Mouse (Mus musculus) MEL (cell line): ENCODE measurements at regions not wholly inside any gene's neighbourhood (a gene's known extent, or its start where the extent isn't known, plus 50 kb on each side); places are given as distances from the start of the nearest gene placed in this dataset.

Experiments used
- DNase-seq: peaks from one replicate; pipeline ENCODE4 v3.0.0; 2011; ENCODE audit warnings: low read depth, low spot score
- H3K27ac ChIP-seq: 2 replicates; pipeline ENCODE4 v1.5.1; 2012; ENCODE audit warnings: low read depth, mild to moderate bottlenecking, control low read depth, low read length, moderate library complexity; ENCODE audit not compliant: control insufficient read depth
- H3K27me3 ChIP-seq, 2 experiments: fragments of 150-350 bp in 1 of 2; sonication (generic) in 1 of 2; 2 replicates each; pipeline ENCODE4 v1.6.1; 2012; ENCODE audit warnings: low read length in 2 of 2, mild to moderate bottlenecking in 2 of 2, improper control_type of control experiment in 1 of 2, moderate library complexity in 1 of 2; ENCODE audit not compliant: insufficient read depth in 2 of 2, control insufficient read depth in 1 of 2
- H3K36me3 ChIP-seq, 2 experiments: 2 replicates each; pipeline ENCODE4 v1.6.1; 2012 to 2014; ENCODE audit warnings: low read length in 2 of 2, improper control_type of control experiment in 1 of 2, inconsistent platforms in 1 of 2, mild to moderate bottlenecking in 1 of 2; ENCODE audit not compliant: insufficient read depth in 2 of 2, control insufficient read depth in 1 of 2
- H3K4me1 ChIP-seq, 2 experiments: fragments of 150-350 bp in 1 of 2; sonication (generic) in 1 of 2; 2 replicates each; pipeline ENCODE4 v1.6.1; 2012; ENCODE audit warnings: low read length in 2 of 2, improper control_type of control experiment in 1 of 2, mild to moderate bottlenecking in 1 of 2; ENCODE audit not compliant: insufficient read depth in 2 of 2, control insufficient read depth in 1 of 2
- H3K4me3 ChIP-seq, 2 experiments: fragments of 150-350 bp in 1 of 2; sonication (generic) in 1 of 2; 2 replicates each; pipeline ENCODE4 v1.5.1; 2012; ENCODE audit warnings: low read depth in 2 of 2, low read length in 2 of 2, mild to moderate bottlenecking in 2 of 2, moderate library complexity in 2 of 2, control low read depth in 1 of 2, improper control_type of control experiment in 1 of 2; ENCODE audit not compliant: control insufficient read depth in 1 of 2, insufficient read depth in 1 of 2
- H3K79me2 ChIP-seq: 2 replicates; pipeline ENCODE4 v1.6.1; 2012; ENCODE audit warnings: mild to moderate bottlenecking, low read length, moderate library complexity; ENCODE audit not compliant: control insufficient read depth, poor library complexity, insufficient read depth
- H3K9ac ChIP-seq: 2 replicates; pipeline ENCODE4 v1.6.1; 2012; ENCODE audit warnings: low read depth, mild to moderate bottlenecking, control low read depth, low read length, moderate library complexity; ENCODE audit not compliant: control insufficient read depth, poor library complexity, severe bottlenecking
- H3K9me3 ChIP-seq: fragments of 150-350 bp; sonication (generic); replicated peaks from 2 replicates; pipeline ENCODE4 v1.6.1; 2012; ENCODE audit warnings: mild to moderate bottlenecking, low read length, improper control_type of control experiment, moderate library complexity; ENCODE audit not compliant: insufficient read depth
- BHLHE40 ChIP-seq: IDR thresholded peaks from 2 replicates; pipeline ENCODE4 v1.6.1; 2012; ENCODE audit warnings: low read depth, mild to moderate bottlenecking, inconsistent platforms, low read length, improper control_type of control experiment, borderline replicate concordance
- CHD1 ChIP-seq: IDR thresholded peaks from 2 replicates; pipeline ENCODE4 v1.6.1; 2012; ENCODE audit warnings: low read depth, mild to moderate bottlenecking, inconsistent platforms, low read length, improper control_type of control experiment
- CTCF ChIP-seq, 3 experiments: IDR thresholded peaks in 2 of 3; conservative IDR thresholded peaks in 1 of 3; 2 replicates each; pipeline ENCODE4 v1.5.1; 2011 to 2012; ENCODE audit warnings: low read length in 3 of 3, low read depth in 2 of 3, mild to moderate bottlenecking in 2 of 3, improper control_type of control experiment in 1 of 3, inconsistent platforms in 1 of 3, mixed read lengths in 1 of 3, moderate library complexity in 1 of 3; ENCODE audit not compliant: control insufficient read depth in 1 of 3, insufficient read depth in 1 of 3, poor library complexity in 1 of 3, severe bottlenecking in 1 of 3
- E2F4 ChIP-seq: IDR thresholded peaks from 2 replicates; pipeline ENCODE4 v1.6.1; 2011; ENCODE audit warnings: low read depth, low read length, improper control_type of control experiment, borderline replicate concordance
- ELF1 ChIP-seq: IDR thresholded peaks from 2 replicates; pipeline ENCODE4 v1.6.1; 2014; ENCODE audit warnings: low read depth, mild to moderate bottlenecking, inconsistent platforms, low read length, improper control_type of control experiment, moderate library complexity
- EP300 ChIP-seq, 2 experiments: IDR thresholded peaks; 2 replicates each; pipeline ENCODE4 v1.6.1; 2011; ENCODE audit warnings: improper control_type of control experiment in 2 of 2, low read length in 2 of 2, low read depth in 1 of 2, mild to moderate bottlenecking in 1 of 2
- ETS1 ChIP-seq: IDR thresholded peaks from 2 replicates; pipeline ENCODE4 v1.6.1; 2012; ENCODE audit warnings: low read depth, mild to moderate bottlenecking, inconsistent platforms, low read length, improper control_type of control experiment, moderate library complexity
- GABPA ChIP-seq: IDR thresholded peaks from 2 replicates; pipeline ENCODE4 v1.6.1; 2012; ENCODE audit warnings: low read depth, mild to moderate bottlenecking, inconsistent platforms, low read length, improper control_type of control experiment, moderate library complexity
- GATA1 ChIP-seq: IDR thresholded peaks from 2 replicates; pipeline ENCODE4 v1.6.1; 2011; ENCODE audit warnings: low read depth, low read length, improper control_type of control experiment
- HCFC1 ChIP-seq: IDR thresholded peaks from 2 replicates; pipeline ENCODE4 v1.6.1; 2012; ENCODE audit warnings: low read depth, mild to moderate bottlenecking, inconsistent platforms, low read length, improper control_type of control experiment, moderate library complexity
- KAT2A ChIP-seq: conservative IDR thresholded peaks from 2 replicates; pipeline ENCODE4 v1.6.1; 2012; ENCODE audit warnings: low read depth, low read length, improper control_type of control experiment, inconsistent platforms
- MAFK ChIP-seq: IDR thresholded peaks from 2 replicates; pipeline ENCODE4 v1.6.1; 2011; ENCODE audit warnings: low read depth, mild to moderate bottlenecking, low read length, improper control_type of control experiment, borderline replicate concordance
- MAX ChIP-seq: IDR thresholded peaks from 2 replicates; pipeline ENCODE4 v1.6.1; 2011; ENCODE audit warnings: low read length, improper control_type of control experiment
- MAZ ChIP-seq: IDR thresholded peaks from 2 replicates; pipeline ENCODE4 v1.6.1; 2012; ENCODE audit warnings: low read depth, mild to moderate bottlenecking, inconsistent platforms, low read length, improper control_type of control experiment
- MEF2A ChIP-seq: IDR thresholded peaks from 2 replicates; pipeline ENCODE4 v1.6.1; 2014; ENCODE audit warnings: low read depth, mild to moderate bottlenecking, inconsistent platforms, low read length, improper control_type of control experiment; ENCODE audit not compliant: poor library complexity, insufficient replicate concordance, severe bottlenecking; ENCODE audit errors: extremely low read depth
- MYC ChIP-seq: IDR thresholded peaks from 2 replicates; pipeline ENCODE4 v1.6.1; 2011; ENCODE audit warnings: low read depth, mild to moderate bottlenecking, low read length, improper control_type of control experiment, moderate library complexity
- NELFE ChIP-seq: IDR thresholded peaks from 2 replicates; pipeline ENCODE4 v1.6.1; 2011; ENCODE audit warnings: low read depth, low read length, improper control_type of control experiment
- POLR2A ChIP-seq, 2 experiments: IDR thresholded peaks; 2 replicates each; pipeline ENCODE4 v1.6.1; 2011 to 2012; ENCODE audit warnings: low read length in 2 of 2, mild to moderate bottlenecking in 2 of 2, control low read depth in 1 of 2, improper control_type of control experiment in 1 of 2, low read depth in 1 of 2, moderate library complexity in 1 of 2; ENCODE audit not compliant: control insufficient read depth in 1 of 2, insufficient read depth in 1 of 2, poor library complexity in 1 of 2
- POLR2AphosphoS2 ChIP-seq: IDR thresholded peaks from 2 replicates; pipeline ENCODE4 v1.6.1; 2011; ENCODE audit warnings: low read length, improper control_type of control experiment
- POLR2AphosphoS5 ChIP-seq: IDR thresholded peaks from 2 replicates; pipeline ENCODE4 v1.6.1; 2012; ENCODE audit warnings: low read depth, borderline replicate concordance, mild to moderate bottlenecking, inconsistent platforms, low read length, moderate library complexity, mixed read lengths
- RAD21 ChIP-seq: IDR thresholded peaks from 2 replicates; pipeline ENCODE4 v1.6.1; 2011; ENCODE audit warnings: mild to moderate bottlenecking, low read depth, low read length, improper control_type of control experiment
- SMC3 ChIP-seq: IDR thresholded peaks from 2 replicates; pipeline ENCODE4 v1.6.1; 2011; ENCODE audit warnings: low read depth, low read length, improper control_type of control experiment
- TAL1 ChIP-seq: IDR thresholded peaks from 2 replicates; pipeline ENCODE4 v1.6.1; 2012; ENCODE audit warnings: mild to moderate bottlenecking, inconsistent platforms, low read length, moderate library complexity, mixed read lengths
- TCF12 ChIP-seq: IDR thresholded peaks from 2 replicates; pipeline ENCODE4 v1.6.1; 2014; ENCODE audit warnings: low read depth, mild to moderate bottlenecking, inconsistent platforms, low read length, improper control_type of control experiment, moderate library complexity
- USF2 ChIP-seq, 2 experiments: IDR thresholded peaks; 2 replicates each; pipeline ENCODE4 v1.6.1; 2011 to 2012; ENCODE audit warnings: improper control_type of control experiment in 2 of 2, low read length in 2 of 2, borderline replicate concordance in 1 of 2, inconsistent platforms in 1 of 2, low read depth in 1 of 2, mild to moderate bottlenecking in 1 of 2; ENCODE audit not compliant: insufficient read depth in 1 of 2
- ZMIZ1 ChIP-seq: IDR thresholded peaks from 2 replicates; pipeline ENCODE4 v1.6.1; 2012; ENCODE audit warnings: low read depth, mild to moderate bottlenecking, inconsistent platforms, low read length, improper control_type of control experiment, moderate library complexity
- ZNF384 ChIP-seq: IDR thresholded peaks from 2 replicates; pipeline ENCODE4 v1.6.1; 2012; ENCODE audit warnings: low read depth, mild to moderate bottlenecking, inconsistent platforms, low read length, improper control_type of control experiment

DNA sequence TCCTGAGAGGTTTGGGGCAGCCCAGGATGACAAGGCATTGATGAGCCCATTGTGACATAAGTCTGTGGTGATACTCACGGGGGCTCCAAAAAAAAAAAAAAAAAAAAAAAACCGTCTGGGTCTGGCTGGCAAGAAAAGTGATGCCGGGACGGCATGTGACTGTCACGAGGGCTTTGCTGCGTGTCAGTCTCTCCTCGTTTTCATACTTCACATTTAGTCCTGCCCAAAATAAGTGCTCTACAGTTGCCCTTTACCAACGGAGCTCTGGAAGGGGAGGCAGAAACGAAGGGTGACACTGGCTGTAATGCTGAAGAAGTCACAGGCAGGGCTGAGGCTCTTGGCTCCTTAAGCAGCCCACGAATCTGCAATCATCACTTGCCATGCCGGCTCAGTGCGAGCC lies 167.9 kb upstream of the Lnx1 start:
- DNase-seq: no peak
- no peaks in the 10 kb centered on the region for H3K36me3 ChIP-seq
- H3K4me3 ChIP-seq: no peak overlapping the region
- H3K9me3 ChIP-seq: no peaks in the 10 kb centered on the region
- no peak overlapping the region for H3K27ac ChIP-seq
- no peak for TF ChIP-seq HCFC1
- TF ChIP-seq SMC3: no peak
- TF ChIP-seq GATA1: no peak
- no peak for TF ChIP-seq ETS1
- no peak for TF ChIP-seq POLR2AphosphoS2
- no peak for TF ChIP-seq ZNF384
- TF ChIP-seq POLR2AphosphoS5: no peak
- no peak for TF ChIP-seq POLR2A (IDR thresholded peaks at IDR 0.05; ENCODE audit: control insufficient read depth in 1 of 2, insufficient read depth in 1 of 2, low read depth in 1 of 2, low read length in 2 of 2, poor library complexity in 1 of 2)
- TF ChIP-seq MAX: no peak
- TF ChIP-seq ZMIZ1: no peak
- no peak for TF ChIP-seq MAFK
- TF ChIP-seq KAT2A: no peak
- H3K79me2 ChIP-seq: no peaks in the 10 kb centered on the region
- no peaks in the 10 kb centered on the region for H3K4me1 ChIP-seq
- H3K9ac ChIP-seq: no peak overlapping the region
- no peaks in the 10 kb centered on the region; a peak in 3 of 4 replicates for H3K27me3 ChIP-seq

DNA sequence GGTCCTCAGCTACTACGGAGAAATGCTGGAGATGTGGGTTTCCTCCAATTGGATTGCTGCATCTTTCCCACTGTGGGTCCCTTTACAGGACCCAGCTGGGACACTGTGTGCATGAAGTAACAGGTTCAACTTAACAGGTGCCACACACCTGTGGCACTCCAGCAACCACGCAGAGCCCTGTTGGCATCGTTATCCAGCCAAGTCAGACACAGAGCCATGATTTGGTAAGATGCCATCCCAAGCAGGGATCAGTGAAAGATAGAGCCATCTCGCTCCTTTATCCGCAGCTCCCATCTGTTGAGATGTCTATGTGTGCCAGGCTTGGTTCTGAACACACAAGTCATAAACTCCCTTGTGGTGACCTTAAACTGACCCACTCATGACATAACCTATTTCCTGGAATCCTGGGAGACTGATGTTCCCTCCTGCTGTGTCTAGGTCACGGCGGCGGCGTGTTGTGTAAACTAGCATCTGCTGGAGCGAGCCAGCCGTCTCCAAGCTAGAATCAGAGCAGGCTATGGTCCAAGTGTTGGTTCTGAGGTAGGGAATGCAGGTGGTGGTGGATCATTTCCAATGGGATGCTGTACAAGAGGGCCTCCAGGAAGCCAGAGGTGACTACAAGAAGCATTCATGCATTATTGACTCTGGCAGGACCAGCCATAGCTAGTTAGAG lies 164.5 kb upstream of the Lnx1 start:
- no peak for TF ChIP-seq MYC
- no peak for TF ChIP-seq MAFK
- no peak for TF ChIP-seq ELF1
- no peak for TF ChIP-seq NELFE
- no peak for TF ChIP-seq BHLHE40
- no peak for TF ChIP-seq RAD21
- TF ChIP-seq MAZ: no peak
- no peak for TF ChIP-seq GATA1
- no peak for TF ChIP-seq POLR2AphosphoS5
- no peak for TF ChIP-seq E2F4
- no peak for TF ChIP-seq TCF12
- no peak for TF ChIP-seq SMC3
- no peak for TF ChIP-seq GABPA
- no peak for TF ChIP-seq EP300 (IDR thresholded peaks at IDR 0.05; ENCODE audit: low read depth in 1 of 2, low read length in 2 of 2)
- no peak for TF ChIP-seq CTCF (IDR thresholded peaks at IDR 0.05 in 2 of 3, conservative IDR thresholded peaks at IDR 0.05 in 1 of 3; ENCODE audit: control insufficient read depth in 1 of 3, insufficient read depth in 1 of 3, low read depth in 2 of 3, low read length in 3 of 3, poor library complexity in 1 of 3, severe bottlenecking in 1 of 3)
- no peak for TF ChIP-seq CHD1
- no peak for TF ChIP-seq USF2 (IDR thresholded peaks at IDR 0.05; ENCODE audit: borderline replicate concordance in 1 of 2, insufficient read depth in 1 of 2, low read depth in 1 of 2, low read length in 2 of 2)
- no peak for TF ChIP-seq TAL1
- TF ChIP-seq MEF2A: no peak
- Histone ChIP-seq H3K27me3 (peaks cover 0 to 2% of the 10 kb centered on the region in 2 experiments; a peak in 3 of 4 replicates), H3K9me3 (no peaks in the 10 kb centered on the region), H3K9ac (no peak overlapping the region), H3K4me3 (no peak overlapping the region), H3K4me1 (no peaks in the 10 kb centered on the region), H3K36me3 (no peaks in the 10 kb centered on the region), H3K79me2 (no peaks in the 10 kb centered on the region), H3K27ac (no peak overlapping the region)
- no peak for DNase-seq
